Mouse (Mus musculus) spleen, adult 18-20 months (tissue): ENCODE results near the gene Golph3.

Source experiments
- DNase-seq, 2 experiments: peaks; one replicate each; pipeline ENCODE4 v3.0.0; 2022; ENCODE audit warnings: mixed read lengths in 2 of 2

The Golph3 gene

GRCm38 (mm10) chr15:12319889-12320288, 1.4 kb upstream of the Golph3 start:
- no peak for DNase-seq

DNA sequence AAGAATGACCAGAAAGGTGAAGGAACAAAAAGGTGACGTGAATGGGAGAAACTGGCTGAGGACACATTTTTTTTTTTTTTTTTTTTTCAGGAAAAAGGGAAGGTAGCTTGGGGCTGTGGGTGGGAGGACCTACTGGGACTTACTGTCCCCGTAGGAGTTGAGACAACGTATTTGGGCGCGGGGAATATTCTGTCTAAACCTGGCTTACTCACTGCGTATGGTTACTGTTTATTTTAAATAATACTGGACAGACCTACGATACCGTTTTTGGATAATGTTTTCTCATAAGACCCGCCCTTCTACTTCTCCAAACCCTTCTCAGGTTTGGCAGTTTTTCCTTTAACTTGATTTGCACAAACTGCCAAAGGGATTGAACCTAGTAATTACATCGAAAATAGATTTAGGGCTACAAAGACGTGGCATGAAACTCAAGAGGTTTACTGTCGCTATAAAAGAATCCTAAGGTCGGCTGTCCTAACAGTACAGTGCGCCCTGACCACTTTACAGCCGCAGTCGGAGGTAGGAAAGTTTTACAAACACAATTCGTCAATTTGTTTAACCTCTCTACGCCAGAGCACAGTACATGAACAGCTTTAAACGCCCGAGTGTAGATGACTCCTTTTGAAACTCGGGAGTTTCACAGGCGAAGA, 684 bp upstream of the Golph3 start:
- DNase-seq = no peak

- DNase-seq = peak; percentile 30 to 37
Observed at GRCm38 (mm10) chr15:12321788-12322621, 755 bp downstream of the Golph3 start, which contains the start of gene 1810049J17Rik. 1810049J17Rik (minus strand) TSS chr15:12321899.

DNA sequence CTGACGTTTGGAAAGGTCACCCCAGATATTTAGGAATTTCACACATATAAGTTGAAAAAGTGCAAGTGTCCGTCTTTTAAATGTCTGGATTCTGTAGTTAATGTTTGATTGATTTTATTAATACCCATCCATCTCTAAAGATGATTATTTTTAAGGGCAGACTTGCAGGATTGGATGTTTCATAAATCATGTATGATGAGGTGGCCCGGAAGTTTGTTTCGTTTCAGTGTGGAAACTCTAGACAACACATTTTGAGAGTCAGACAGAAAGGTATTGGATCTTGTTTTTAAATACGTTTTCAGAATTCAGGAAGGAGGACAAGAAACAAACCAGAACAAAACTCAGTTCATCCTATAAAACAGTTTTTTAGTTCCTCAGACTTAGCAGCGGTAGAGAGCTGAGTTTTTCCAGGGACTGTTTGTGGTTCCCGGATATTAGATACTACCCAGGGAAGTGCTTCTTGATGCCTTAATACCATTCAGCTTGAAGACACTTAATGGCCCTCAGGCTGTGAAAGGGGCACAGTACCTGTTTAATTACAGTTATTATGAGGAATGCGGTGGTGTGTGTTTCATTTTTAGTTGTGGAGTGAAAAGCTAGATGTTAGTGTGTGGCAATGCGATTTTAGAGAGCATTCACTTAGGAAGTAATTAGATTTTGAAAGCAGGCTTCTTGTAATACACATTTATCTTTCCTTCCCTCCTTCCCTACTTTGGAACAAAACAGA, 1.6 kb downstream of the Golph3 start:
- DNase-seq = no peak

DNA sequence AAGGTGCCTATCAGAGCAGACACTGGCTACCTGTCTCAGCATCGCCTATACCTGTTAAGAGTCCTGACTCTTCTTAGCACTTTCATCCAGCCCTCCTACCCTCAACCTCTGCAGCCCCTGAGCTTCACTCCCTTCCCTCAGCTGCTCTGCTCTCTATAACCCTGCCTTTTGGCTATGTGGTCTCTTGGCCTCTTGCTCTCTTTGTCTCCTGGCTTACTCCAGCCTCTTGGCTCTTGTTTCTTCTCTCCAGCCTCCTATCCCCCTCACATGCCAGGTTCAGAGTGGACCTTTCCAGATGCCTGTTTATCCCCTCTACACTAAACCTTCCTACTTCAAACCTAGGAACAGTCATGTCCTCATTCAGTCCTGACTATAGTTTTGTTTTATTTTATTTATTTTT, 3.1 kb downstream of the Golph3 start:
- no peak for DNase-seq

GRCm38 (mm10) chr15:12330389-12330788, 9.1 kb downstream of the Golph3 start:
- DNase-seq = no peak

- no peak for DNase-seq
Observed at GRCm38 (mm10) chr15:12330892-12331291, 9.6 kb downstream of the Golph3 start.

- no peak for DNase-seq
Observed at GRCm38 (mm10) chr15:12331300-12331699, 10.1 kb downstream of the Golph3 start.

GRCm38 (mm10) chr15:12334381-12334780, 13.1 kb downstream of the Golph3 start:
- no peak for DNase-seq

DNA sequence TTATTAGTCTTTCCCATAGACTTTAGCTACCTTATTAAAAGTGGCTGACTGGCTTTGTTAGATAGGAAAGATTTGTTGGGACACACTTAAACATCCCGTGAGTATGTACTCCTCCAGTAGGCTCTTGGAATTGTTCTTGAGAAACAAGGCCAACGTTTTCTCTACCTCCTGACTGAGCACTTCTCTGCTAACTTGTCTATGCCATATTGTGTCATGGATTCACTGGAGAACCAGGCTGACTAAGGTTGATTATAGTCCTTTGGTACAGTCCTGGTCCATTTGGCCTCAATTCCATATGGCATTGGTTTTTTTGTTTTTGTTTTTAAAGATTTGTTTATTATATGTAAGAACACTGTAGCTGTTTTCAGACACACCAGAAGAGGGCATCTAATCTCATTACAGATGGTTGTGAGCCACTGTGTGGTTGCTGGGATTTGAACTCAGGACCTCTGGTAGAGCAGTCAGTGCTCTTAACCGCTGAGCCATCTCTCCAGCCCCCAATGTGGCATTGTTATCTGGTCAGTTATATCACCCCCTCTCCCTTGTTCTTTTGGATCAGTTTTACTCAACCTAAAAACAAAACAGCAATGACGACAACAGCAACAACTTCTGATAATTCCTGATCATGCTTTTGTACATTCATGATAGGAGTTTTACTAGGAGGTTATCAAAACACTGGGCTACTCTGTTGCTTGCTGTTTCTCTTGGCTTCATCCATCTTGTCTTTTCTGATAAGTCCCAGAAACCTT, 16.0 kb downstream of the Golph3 start:
- DNase-seq = no peak

GRCm38 (mm10) chr15:12337779-12338137, 16.5 kb downstream of the Golph3 start:
- DNase-seq = no peak

GRCm38 (mm10) chr15:12340536-12341400, 19.5 kb downstream of the Golph3 start:
- DNase-seq = no peak

DNA sequence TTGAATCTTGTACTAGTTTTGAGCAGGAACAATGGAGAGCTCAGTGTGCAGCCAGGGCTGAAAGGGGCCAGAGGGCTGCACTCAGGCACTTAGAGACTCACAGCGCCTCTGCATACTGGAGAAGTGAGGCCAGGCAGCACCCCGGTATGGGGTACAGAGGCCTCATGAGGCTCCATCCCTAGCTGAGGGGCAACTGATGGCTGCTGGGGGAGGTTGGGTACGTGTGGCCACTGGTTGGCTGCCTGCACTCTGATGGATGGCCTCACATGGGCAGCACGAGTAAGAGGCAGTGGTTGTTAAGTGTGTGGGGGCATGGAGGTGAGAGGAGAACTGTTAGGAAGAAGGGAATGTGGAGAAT, 20.1 kb downstream of the Golph3 start:
- DNase-seq = no peak

DNA sequence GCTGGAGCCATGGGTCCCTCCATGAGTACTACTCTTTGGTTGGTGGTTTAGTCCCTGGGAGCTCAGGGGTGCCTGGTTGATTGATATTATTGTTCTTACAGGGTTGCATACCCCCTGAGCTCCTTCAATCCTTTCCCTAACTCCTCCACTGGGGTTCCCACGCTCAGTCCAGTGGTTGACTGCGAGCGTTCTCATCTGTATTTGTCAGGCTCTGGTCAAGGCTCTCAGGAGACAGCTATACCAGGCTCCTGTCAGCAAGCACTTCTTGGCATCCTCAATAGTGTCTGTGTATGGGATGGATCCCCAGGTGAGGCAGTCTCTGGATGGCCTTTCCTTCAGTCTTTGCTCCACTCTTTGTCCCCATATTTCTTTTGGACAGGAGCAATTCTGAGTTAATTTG, 25.7 kb downstream of the Golph3 start:
- no peak for DNase-seq

DNA sequence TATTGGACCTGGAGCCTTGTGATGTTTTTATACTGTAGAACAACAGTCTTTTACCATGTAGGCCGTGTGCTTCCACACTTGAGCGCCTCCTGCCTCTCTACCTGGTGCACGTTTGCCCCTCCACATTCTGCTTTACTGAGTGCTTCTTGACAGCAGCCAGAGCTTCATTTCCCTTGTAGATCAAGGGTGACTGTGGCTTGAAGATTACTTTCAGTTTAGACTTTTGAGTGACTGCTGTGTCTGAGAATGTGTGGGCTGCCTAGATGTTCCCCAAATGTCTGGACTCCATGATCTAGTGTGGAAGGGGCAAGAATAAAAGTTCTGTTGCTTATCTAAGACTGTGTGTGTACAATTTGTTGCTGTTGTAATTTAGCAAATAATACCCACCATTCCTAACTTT, 27.7 kb downstream of the Golph3 start:
- no peak for DNase-seq

GRCm38 (mm10) chr15:12349840-12350239, 28.6 kb downstream of the Golph3 start:
- no peak for DNase-seq

- no peak for DNase-seq
Observed at GRCm38 (mm10) chr15:12351470-12351869, 30.2 kb downstream of the Golph3 start.

DNA sequence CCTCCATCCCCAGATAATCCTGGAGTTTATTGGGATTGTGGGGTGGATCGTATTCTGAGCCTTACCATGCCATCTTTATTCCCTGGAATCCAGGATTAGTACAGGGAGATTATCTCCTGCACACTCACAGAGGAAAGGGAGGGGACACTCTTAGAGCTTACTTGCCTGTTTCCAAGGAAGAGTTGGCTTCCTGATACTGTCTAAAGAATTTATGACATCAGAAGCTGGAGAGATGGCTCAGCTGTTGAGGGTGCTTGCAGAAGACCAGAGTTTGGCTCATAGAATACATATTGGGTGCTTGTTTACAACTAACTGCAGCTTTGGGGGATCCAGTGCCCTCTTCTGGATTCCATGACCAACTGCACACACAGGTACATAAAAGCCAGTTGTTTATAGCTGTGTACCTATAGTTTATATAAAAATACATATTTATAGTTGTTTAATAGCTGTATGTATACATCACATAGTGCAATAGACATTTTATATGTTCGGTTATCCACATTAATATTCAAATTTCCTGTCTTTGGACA, 33.1 kb downstream of the Golph3 start:
- DNase-seq = no peak

GRCm38 (mm10) chr15:12355261-12355660, 34.0 kb downstream of the Golph3 start:
- no peak for DNase-seq

DNA sequence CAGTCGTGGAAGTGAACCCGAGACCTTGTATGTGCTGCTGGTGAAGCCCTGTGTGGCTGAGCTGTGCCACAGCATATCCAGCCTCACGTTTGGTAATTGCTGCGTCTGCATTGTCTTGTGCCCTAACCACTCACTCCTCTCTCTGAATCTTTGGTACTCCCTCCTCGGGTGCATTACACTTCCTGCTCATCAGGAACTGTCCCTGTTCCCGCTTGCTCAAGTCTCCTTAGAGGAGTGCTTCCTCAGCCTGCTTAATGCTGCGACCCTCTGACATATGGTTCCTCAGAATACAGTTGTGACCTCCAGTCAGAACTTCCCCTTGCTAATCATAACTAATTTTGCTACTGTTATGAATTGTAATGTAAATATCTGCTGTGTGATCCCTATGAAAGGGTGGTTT, 34.7 kb downstream of the Golph3 start:
- no peak for DNase-seq

DNA sequence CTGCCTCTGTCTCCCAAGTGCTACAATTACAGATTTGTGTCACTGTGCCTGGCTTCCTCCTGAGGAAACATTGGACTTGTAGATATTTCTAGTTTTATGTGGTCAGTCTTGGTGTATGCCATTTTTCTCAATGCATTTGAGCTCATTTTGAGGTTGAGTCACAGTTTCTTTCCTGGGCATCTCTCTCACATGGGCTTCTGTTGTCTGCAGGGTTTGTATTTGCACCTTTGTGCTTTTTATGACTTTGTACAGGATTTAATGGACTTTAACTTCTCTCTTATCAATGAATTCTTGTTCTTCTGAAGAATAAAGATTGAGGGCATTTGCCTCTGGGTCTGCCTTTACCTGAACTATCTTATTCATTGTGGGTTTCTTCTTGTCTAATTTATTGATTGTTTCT, 36.2 kb downstream of the Golph3 start:
- DNase-seq = no peak

DNA sequence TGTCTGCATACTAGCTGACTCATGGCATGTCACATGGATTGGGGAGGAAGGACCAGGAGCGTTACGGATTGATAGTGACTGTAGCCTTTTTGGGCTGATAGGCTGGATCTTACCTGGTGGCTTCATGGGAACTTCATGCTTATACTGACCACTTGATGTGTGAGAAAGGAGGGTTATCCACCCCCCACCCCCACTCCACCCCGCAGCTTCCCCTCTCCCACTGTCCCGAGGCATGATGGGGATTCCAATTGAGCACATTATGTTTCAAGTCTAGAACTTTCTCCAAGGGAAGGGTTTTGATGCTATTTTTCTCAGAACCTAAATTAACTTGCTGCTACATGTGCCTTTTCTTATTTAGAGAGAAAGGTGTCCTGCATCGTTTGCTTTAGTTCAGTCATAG, 37.1 kb downstream of the Golph3 start:
- DNase-seq = no peak
